Mouse (Mus musculus) hindbrain, embryonic 16.5 days (tissue): Measurements from ENCODE around the gene Unc79. TPM values are rescaled to one million over a fixed set of nuclear protein-coding genes. Genes with fewer than 3 reads are reported as not detected.

Experiments used
- ATAC-seq: fragments of 200-750 bp; cut with Nextera tagmentation; 2 replicates; pipeline ENCODE4 v1.8.0; 2017; ENCODE audit warnings: moderate TSS enrichment, moderate library complexity
- H3K27ac ChIP-seq: fragments of 300-500 bp; sonication (generic); 2 replicates; pipeline ENCODE4 v1.5.1; 2014; ENCODE audit warnings: low read depth, mild to moderate bottlenecking, control low read depth, low read length, moderate library complexity
- H3K27me3 ChIP-seq: fragments of 300-500 bp; sonication (generic); replicated peaks from 2 replicates; pipeline ENCODE4 v1.6.1; 2014; ENCODE audit warnings: low read length; ENCODE audit not compliant: control insufficient read depth, insufficient read depth
- H3K36me3 ChIP-seq: fragments of 300-500 bp; sonication (generic); 2 replicates; pipeline ENCODE4 v1.6.1; 2014; ENCODE audit warnings: mild to moderate bottlenecking, low read length, moderate library complexity, mixed read lengths; ENCODE audit not compliant: control insufficient read depth, insufficient read depth
- H3K4me1 ChIP-seq: fragments of 300-500 bp; sonication (generic); 2 replicates; pipeline ENCODE4 v1.6.1; 2014; ENCODE audit warnings: low read depth, low read length; ENCODE audit not compliant: control insufficient read depth, insufficient read depth
- H3K4me2 ChIP-seq: fragments of 300-500 bp; sonication (generic); 2 replicates; pipeline ENCODE4 v1.6.1; 2014; ENCODE audit warnings: mild to moderate bottlenecking, low read length, control low read depth, moderate library complexity
- H3K4me3 ChIP-seq: fragments of 300-500 bp; sonication (generic); 2 replicates; pipeline ENCODE4 v1.5.1; 2014; ENCODE audit warnings: mild to moderate bottlenecking, low read length, control low read depth, moderate library complexity
- H3K9ac ChIP-seq: fragments of 300-500 bp; sonication (generic); 2 replicates; pipeline ENCODE4 v1.6.1; 2014; ENCODE audit warnings: low read depth, mild to moderate bottlenecking, control low read depth, low read length, moderate library complexity
- H3K9me3 ChIP-seq: fragments of 300-500 bp; sonication (generic); 2 replicates; pipeline ENCODE4 v1.6.1; 2014; ENCODE audit warnings: mild to moderate bottlenecking, low read length, moderate library complexity; ENCODE audit not compliant: control insufficient read depth
- WGBS: fragments of 180-500 bp; shearing (Covaris S2); extraction: QIAGEN DNeasy Blood & Tissue Kit; methylation state at CpG from one replicate; pipeline ENCODE4 v1.1.7; 2014; 5-methylcytosine and 5-hydroxymethylcytosine counted together
- polyA plus RNA-seq: library from polyadenylated mRNA; unstranded; fragments of >200 nt; fragmentation: Nextera tagmentation; extraction: Ambion mirVana; gene quantifications from 2 replicates; pipeline ENCODE4 v1.2.1, GENCODE M21; 2015

Unc79 gene
- polyA plus RNA-seq, 1 experiment from 2014 or later, result 6.2 TPM

DNA sequence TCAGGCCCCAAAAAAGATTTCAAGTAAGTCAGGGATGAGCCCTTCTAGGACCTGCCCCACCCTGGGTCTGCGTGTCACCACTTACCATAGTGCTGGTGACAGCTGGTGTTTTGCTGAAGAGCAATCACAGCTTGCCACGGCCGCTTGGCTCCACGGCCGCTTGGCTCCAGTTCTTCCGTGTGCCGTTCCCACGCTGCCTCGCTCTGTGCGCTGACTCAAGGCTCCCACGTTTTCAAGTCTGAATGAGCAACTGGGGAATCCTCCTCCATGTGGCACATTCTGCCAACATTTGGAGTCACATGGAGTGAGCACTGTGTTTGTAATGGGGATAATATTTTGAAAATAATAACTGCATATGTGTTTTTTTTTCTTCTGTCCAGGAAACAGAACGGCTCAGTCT is 241.1 kb downstream of the Unc79 start:
- ATAC-seq, result peak; percentile 29
- H3K4me2 ChIP-seq, result no peak overlapping the region

DNA sequence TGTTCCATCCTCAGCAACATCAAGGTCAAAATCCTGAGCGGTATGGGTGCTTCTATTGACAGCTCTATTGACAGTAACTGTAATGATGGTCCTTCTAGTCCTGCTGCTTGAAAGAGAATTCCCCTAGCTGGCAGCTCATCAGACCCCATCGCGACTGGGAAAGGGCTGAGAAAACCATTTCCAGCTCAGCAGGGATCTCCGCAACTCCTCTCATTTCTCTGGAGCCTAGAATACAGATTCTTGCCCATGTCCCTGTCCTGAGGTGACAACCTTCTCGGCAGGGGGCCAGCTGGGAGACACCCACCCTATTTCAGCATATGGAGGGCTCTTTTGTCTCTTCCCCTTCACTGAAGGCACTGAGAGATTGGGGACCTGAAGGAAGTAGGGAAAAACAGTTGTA is 244.3 kb downstream of the Unc79 start:
- H3K27ac ChIP-seq, result no peak overlapping the region
- no peaks in the 10 kb centered on the region for H3K36me3 ChIP-seq
- ATAC-seq, result no peak
- WGBS, result 67% methylated on average over 5 of the region's 5 CpGs
- no peaks in the 10 kb centered on the region for H3K4me1 ChIP-seq
- no peaks in the 10 kb centered on the region for H3K27me3 ChIP-seq
- no peak overlapping the region for H3K9ac ChIP-seq
- H3K9me3 ChIP-seq, result no peaks in the 10 kb centered on the region
- H3K4me2 ChIP-seq, result no peak overlapping the region
- H3K4me3 ChIP-seq, result no peak overlapping the region

More for the DNA sequence above, 241.1 kb downstream of the Unc79 start:
- Histone ChIP-seq H3K4me1 (no peaks in the 10 kb centered on the region), H3K36me3 (peaks cover 6% of the 10 kb centered on the region; the same call in 1 of the 2 replicates), H3K9me3 (no peaks in the 10 kb centered on the region), H3K27me3 (no peaks in the 10 kb centered on the region), H3K9ac (no peak overlapping the region), H3K4me3 (no peak overlapping the region), H3K27ac (no peak overlapping the region)
- 54% methylated on average over 12 of the region's 12 CpGs for WGBS

- no peaks in the 10 kb centered on the region for H3K9me3 ChIP-seq
- H3K9ac ChIP-seq, result peak overlapping the region; percentile 32
- H3K4me3 ChIP-seq, result no peak overlapping the region
- WGBS, result 17% methylated on average over 11 of the region's 11 CpGs
- H3K27me3 ChIP-seq, result no peaks in the 10 kb centered on the region
- no peak overlapping the region for H3K4me2 ChIP-seq
- no peaks in the 10 kb centered on the region for H3K36me3 ChIP-seq
- peaks cover 8% of the 10 kb centered on the region for H3K4me1 ChIP-seq
- H3K27ac ChIP-seq, result peak overlapping the region; percentile 60
- ATAC-seq, result peak; percentile 66
Measured at GRCm38 (mm10) chr12:103202592-103203544, 254.2 kb downstream of the Unc79 start.

- WGBS, result 71% methylated on average over 7 of the region's 7 CpGs
Measured at GRCm38 (mm10) chr12:103205561-103205960, 256.9 kb downstream of the Unc79 start.

GRCm38 (mm10) chr12:103209581-103209980 is 260.9 kb downstream of the Unc79 start:
- Histone ChIP-seq H3K27ac (no peak overlapping the region), H3K36me3 (no peaks in the 10 kb centered on the region), H3K27me3 (no peaks in the 10 kb centered on the region), H3K4me1 (peaks cover 9% of the 10 kb centered on the region), H3K9me3 (no peaks in the 10 kb centered on the region), H3K4me2 (no peak overlapping the region), H3K4me3 (no peak overlapping the region), H3K9ac (no peak overlapping the region)
- no peak for ATAC-seq
- 96% methylated on average over 7 of the region's 7 CpGs for WGBS

More at GRCm38 (mm10) chr12:103205561-103205960, 256.9 kb downstream of the Unc79 start:
- ATAC-seq, result no peak
- Histone ChIP-seq H3K4me1 (peaks cover 8% of the 10 kb centered on the region), H3K4me3 (no peak overlapping the region), H3K4me2 (no peak overlapping the region), H3K9me3 (no peaks in the 10 kb centered on the region), H3K36me3 (no peaks in the 10 kb centered on the region), H3K27ac (no peak overlapping the region), H3K9ac (no peak overlapping the region), H3K27me3 (no peaks in the 10 kb centered on the region)

- no peak overlapping the region for H3K4me3 ChIP-seq
- 42% methylated on average over 5 of the region's 5 CpGs for WGBS
- no peak overlapping the region for H3K9ac ChIP-seq
- H3K4me1 ChIP-seq, result peaks cover 12% of the 10 kb centered on the region
- no peaks in the 10 kb centered on the region for H3K36me3 ChIP-seq
- no peaks in the 10 kb centered on the region for H3K9me3 ChIP-seq
- H3K27ac ChIP-seq, result no peak overlapping the region
- no peak overlapping the region for H3K4me2 ChIP-seq
- H3K27me3 ChIP-seq, result no peaks in the 10 kb centered on the region
- no peak for ATAC-seq
Measured at GRCm38 (mm10) chr12:103211078-103211477, 262.4 kb downstream of the Unc79 start.

GRCm38 (mm10) chr12:103213591-103213990 is 264.9 kb downstream of the Unc79 start:
- no peak overlapping the region for H3K9ac ChIP-seq
- no peak overlapping the region for H3K4me2 ChIP-seq
- no peaks in the 10 kb centered on the region for H3K9me3 ChIP-seq
- H3K4me3 ChIP-seq, result no peak overlapping the region
- 90% methylated on average over 2 of the region's 2 CpGs for WGBS
- H3K36me3 ChIP-seq, result no peaks in the 10 kb centered on the region
- no peak overlapping the region for H3K27ac ChIP-seq
- H3K27me3 ChIP-seq, result no peaks in the 10 kb centered on the region
- H3K4me1 ChIP-seq, result peaks cover 12% of the 10 kb centered on the region
- no peak for ATAC-seq

GRCm38 (mm10) chr12:103214270-103214669 is 265.6 kb downstream of the Unc79 start:
- WGBS, result 20% methylated on average over 10 of the region's 10 CpGs
- Histone ChIP-seq H3K36me3 (no peaks in the 10 kb centered on the region), H3K4me1 (peaks cover 12% of the 10 kb centered on the region), H3K27ac (no peak overlapping the region), H3K27me3 (no peaks in the 10 kb centered on the region), H3K4me3 (no peak overlapping the region), H3K4me2 (no peak overlapping the region), H3K9me3 (no peaks in the 10 kb centered on the region), H3K9ac (no peak overlapping the region)
- peak; percentile 77 for ATAC-seq

DNA sequence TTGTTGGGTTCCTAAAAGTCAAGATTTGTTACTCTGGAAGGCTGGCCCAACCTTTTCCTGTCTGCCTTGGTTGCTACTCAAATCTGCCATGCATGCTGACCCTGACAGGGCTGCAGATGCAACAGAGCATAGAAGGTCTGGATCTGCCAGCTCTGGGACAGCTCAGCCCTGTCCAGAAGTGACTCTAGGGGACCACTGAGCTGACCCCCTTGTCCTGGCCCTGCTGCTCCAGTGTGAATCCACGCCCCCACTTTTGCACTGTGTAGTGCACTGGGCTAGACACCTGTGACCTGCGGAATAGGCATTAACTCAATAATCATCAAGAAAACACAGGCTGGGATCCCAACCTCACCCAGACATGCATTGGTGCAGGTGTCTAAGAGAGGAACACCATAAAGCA is 266.1 kb downstream of the Unc79 start:
- no peak overlapping the region for H3K9ac ChIP-seq
- H3K27me3 ChIP-seq, result no peaks in the 10 kb centered on the region
- WGBS, result 92% methylated on average over 2 of the region's 2 CpGs
- no peaks in the 10 kb centered on the region for H3K9me3 ChIP-seq
- peak; percentile 26 for ATAC-seq
- H3K27ac ChIP-seq, result no peak overlapping the region
- H3K4me2 ChIP-seq, result no peak overlapping the region
- no peaks in the 10 kb centered on the region for H3K36me3 ChIP-seq
- H3K4me3 ChIP-seq, result no peak overlapping the region
- H3K4me1 ChIP-seq, result peaks cover 12% of the 10 kb centered on the region
